Mouse (Mus musculus) liver, adult 2 months (tissue): ENCODE data around the gene Phkb. TPM values are rescaled to one million over a fixed set of nuclear protein-coding genes. Genes with fewer than 3 reads are reported as not detected.

Experiments
- DNase-seq: peaks from one replicate; pipeline ENCODE4 v3.0.0-alpha.2; 2011; ENCODE audit warnings: low read depth, low spot score; ENCODE audit errors: extremely low read depth
- H3K27ac ChIP-seq: fragments of 200-500 bp; replicated peaks from 2 replicates; pipeline ENCODE4 v1.5.1; 2012; ENCODE audit warnings: low read depth, mild to moderate bottlenecking, control low read depth, inconsistent platforms, low read length; ENCODE audit not compliant: insufficient read depth
- H3K27me3 ChIP-seq: fragments of 200-500 bp; 2 replicates; pipeline ENCODE4 v1.6.1; 2012; ENCODE audit warnings: mild to moderate bottlenecking, moderate library complexity, low read length, inconsistent platforms; ENCODE audit not compliant: control insufficient read depth, insufficient read depth
- H3K36me3 ChIP-seq: fragments of 200-500 bp; 2 replicates; pipeline ENCODE4 v1.6.1; 2012; ENCODE audit warnings: low read length, inconsistent platforms; ENCODE audit not compliant: control insufficient read depth, insufficient read depth
- H3K4me1 ChIP-seq: fragments of 200-500 bp; 2 replicates; pipeline ENCODE4 v1.6.1; 2011; ENCODE audit warnings: low read length; ENCODE audit not compliant: control insufficient read depth, insufficient read depth
- H3K4me3 ChIP-seq: fragments of 200-500 bp; 2 replicates; pipeline ENCODE4 v1.5.1; 2011; ENCODE audit warnings: low read depth, mild to moderate bottlenecking, control low read depth, low read length, moderate library complexity; ENCODE audit not compliant: insufficient read depth
- H3K79me2 ChIP-seq: fragments of 200-500 bp; 2 replicates; pipeline ENCODE4 v1.6.1; 2012; ENCODE audit warnings: inconsistent platforms, mild to moderate bottlenecking, low read length, moderate library complexity; ENCODE audit not compliant: control insufficient read depth, insufficient read depth
- H3K9ac ChIP-seq: fragments of 200-500 bp; 2 replicates; pipeline ENCODE4 v1.6.1; 2012; ENCODE audit warnings: low read depth, mild to moderate bottlenecking, control low read depth, inconsistent platforms, low read length
- CTCF ChIP-seq: fragments of 200-500 bp; IDR thresholded peaks from 2 replicates; pipeline ENCODE4 v1.5.1; 2011; ENCODE audit warnings: low read depth, low read length, control low read depth
- POLR2A ChIP-seq: fragments of 200-500 bp; IDR thresholded peaks from 2 replicates; pipeline ENCODE4 v1.6.1; 2011; ENCODE audit warnings: low read length, control low read depth; ENCODE audit not compliant: insufficient read depth; ENCODE audit errors: extremely low read depth
- WGBS: fragments of 180-500 bp; shearing (Covaris S2); methylation state at CpG from one replicate; pipeline ENCODE4 v1.1.7; 2018; 5-methylcytosine and 5-hydroxymethylcytosine counted together
- polyA plus RNA-seq: library from polyadenylated mRNA; depleted of rRNA; stranded (reverse); fragments of >200 nt; gene quantifications from 2 replicates; pipeline ENCODE4 v1.2.3, GENCODE M21; 2012
- total RNA-seq: library from RNA; depleted of rRNA; stranded (reverse); fragments of >200 nt; gene quantifications from 2 replicates; pipeline ENCODE4 v1.2.3, GENCODE M21; 2014

Gene Phkb
- total and polyA plus RNA-seq, 2 experiments: 4.1 to 25.7 TPM

- Histone ChIP-seq H3K27ac (no peak overlapping the region), H3K4me3 (no peak overlapping the region), H3K36me3 (peaks cover 9% of the 10 kb centered on the region), H3K27me3 (no peaks in the 10 kb centered on the region), H3K4me1 (no peaks in the 10 kb centered on the region), H3K79me2 (no peaks in the 10 kb centered on the region), H3K9ac (no peak overlapping the region)
- TF ChIP-seq CTCF (no peak), POLR2A (no peak)
- WGBS: 96% methylated on average over 2 of the region's 2 CpGs
- DNase-seq: no peak
Measured at GRCm38 (mm10) chr8:85897636-85898035, 56.9 kb downstream of the Phkb start.

DNA sequence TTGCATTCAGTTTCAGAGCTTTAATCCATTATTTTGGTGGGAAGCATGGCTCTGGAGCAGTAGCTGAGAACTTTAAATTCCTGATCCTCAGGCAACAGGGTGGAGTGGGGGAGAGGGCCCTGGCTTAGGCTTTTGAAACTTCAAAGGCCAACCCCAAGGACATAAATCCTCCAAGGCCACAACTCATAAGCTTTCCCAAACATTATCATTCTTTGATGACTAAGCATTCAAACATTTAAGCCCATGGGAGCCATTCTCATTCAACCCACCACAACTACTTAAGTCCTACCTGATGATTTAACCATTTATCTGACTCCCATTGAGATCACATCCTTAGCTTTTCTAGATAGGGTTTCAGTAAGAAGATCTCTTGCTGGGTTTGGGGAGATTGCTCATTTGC is 84.2 kb downstream of the Phkb start:
- no peaks in the 10 kb centered on the region for H3K4me1 ChIP-seq
- peaks cover 3% of the 10 kb centered on the region; the same call in 1 of the 2 replicates for H3K36me3 ChIP-seq
- no peaks in the 10 kb centered on the region for H3K79me2 ChIP-seq
- H3K9ac ChIP-seq: no peak overlapping the region
- TF ChIP-seq POLR2A: no peak
- TF ChIP-seq CTCF: no peak
- no peak for DNase-seq
- no peak overlapping the region for H3K27ac ChIP-seq
- H3K27me3 ChIP-seq: no peaks in the 10 kb centered on the region
- H3K4me3 ChIP-seq: no peak overlapping the region

DNA sequence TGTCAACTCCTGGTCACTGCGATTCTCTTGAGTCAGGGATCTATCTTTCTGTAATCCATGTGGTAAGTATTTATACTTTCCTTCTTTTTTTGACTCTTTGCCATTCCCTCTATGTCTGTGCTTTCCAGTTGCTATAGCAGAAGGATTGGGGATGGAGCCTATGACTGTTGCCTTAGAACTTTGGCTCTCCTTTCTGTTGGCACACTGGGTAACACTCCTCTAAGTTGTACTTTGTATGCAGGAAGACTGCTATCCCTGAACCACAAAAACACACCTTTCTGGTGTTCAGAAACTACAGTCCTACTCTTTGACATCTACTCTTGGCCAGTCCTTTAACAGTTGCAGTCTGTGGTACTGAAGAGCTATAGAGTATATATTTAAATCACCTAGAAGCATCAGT is 84.8 kb downstream of the Phkb start:
- WGBS: 90% methylated on average over 1 of the region's 1 CpGs
- no peak overlapping the region for H3K9ac ChIP-seq
- no peak overlapping the region for H3K4me3 ChIP-seq
- no peaks in the 10 kb centered on the region for H3K4me1 ChIP-seq
- TF ChIP-seq POLR2A: no peak
- TF ChIP-seq CTCF: no peak
- no peak for DNase-seq
- H3K79me2 ChIP-seq: no peaks in the 10 kb centered on the region
- H3K27ac ChIP-seq: no peak overlapping the region
- no peaks in the 10 kb centered on the region for H3K27me3 ChIP-seq
- H3K36me3 ChIP-seq: peaks cover 3% of the 10 kb centered on the region; the same call in 1 of the 2 replicates

- 90% methylated on average over 3 of the region's 3 CpGs for WGBS
- no peak overlapping the region for H3K4me3 ChIP-seq
- H3K79me2 ChIP-seq: no peaks in the 10 kb centered on the region
- H3K4me1 ChIP-seq: no peaks in the 10 kb centered on the region
- TF ChIP-seq CTCF: no peak
- TF ChIP-seq POLR2A: no peak
- H3K27ac ChIP-seq: no peak overlapping the region
- H3K9ac ChIP-seq: no peak overlapping the region
- H3K36me3 ChIP-seq: peaks cover 3% of the 10 kb centered on the region; the same call in 1 of the 2 replicates
- DNase-seq: no peak
- H3K27me3 ChIP-seq: no peaks in the 10 kb centered on the region
Measured at GRCm38 (mm10) chr8:85926107-85926506, 85.3 kb downstream of the Phkb start.

DNA sequence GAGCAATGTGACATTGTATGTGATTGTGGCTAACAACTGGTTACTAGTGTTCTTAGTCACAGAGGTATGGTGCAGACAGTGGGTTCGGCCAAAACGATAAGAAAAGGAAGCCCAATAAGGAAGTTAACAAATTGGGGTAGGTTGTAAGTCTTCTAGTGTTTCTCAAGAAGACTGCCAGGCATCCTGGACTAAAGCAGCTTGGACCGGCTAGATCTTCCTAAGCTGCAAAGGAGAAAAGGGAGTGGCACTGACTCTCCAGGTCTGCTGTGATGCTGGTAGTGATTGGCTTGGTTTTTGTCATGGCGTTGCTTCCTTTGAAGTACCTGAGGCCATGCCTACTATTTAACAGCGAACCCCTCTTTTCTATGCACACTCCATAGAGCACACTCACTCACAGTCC is 95.4 kb downstream of the Phkb start:
- no peak for DNase-seq
- Histone ChIP-seq H3K27ac (no peak overlapping the region), H3K9ac (no peak overlapping the region), H3K4me1 (no peaks in the 10 kb centered on the region), H3K79me2 (no peaks in the 10 kb centered on the region), H3K36me3 (peaks cover 19% of the 10 kb centered on the region), H3K27me3 (no peaks in the 10 kb centered on the region), H3K4me3 (no peak overlapping the region)
- TF ChIP-seq CTCF (no peak), POLR2A (no peak)
- 95% methylated on average over 5 of the region's 5 CpGs for WGBS

- H3K79me2 ChIP-seq: no peaks in the 10 kb centered on the region
- no peaks in the 10 kb centered on the region for H3K4me1 ChIP-seq
- H3K4me3 ChIP-seq: no peak overlapping the region
- 92% methylated on average over 7 of the region's 7 CpGs for WGBS
- no peak overlapping the region for H3K9ac ChIP-seq
- TF ChIP-seq POLR2A: no peak
- TF ChIP-seq CTCF: no peak
- DNase-seq: no peak
- H3K27me3 ChIP-seq: no peaks in the 10 kb centered on the region
- no peak overlapping the region for H3K27ac ChIP-seq
- H3K36me3 ChIP-seq: peaks cover 24% of the 10 kb centered on the region
Measured at GRCm38 (mm10) chr8:85937343-85937742, 96.6 kb downstream of the Phkb start.
